Mouse (Mus musculus): ENCODE measurements around the gene St8sia6. TPM values are rescaled to one million over a fixed set of nuclear protein-coding genes. Genes with fewer than 3 reads are reported as not detected.
A peak's percentile ranks its signal among the peaks of the same experiment; 100 is the strongest.
"Not testable (repeated sequence)": the region's sequence is repeated elsewhere in the genome, so short reads cannot be mapped to it uniquely, and the experiment has no call there.

The St8sia6 gene
- total RNA-seq (2021) = 1 to 10 TPM in 1 of 2 experiments, under 1 TPM in 1; 0.99 to 2.0 TPM
- long read RNA-seq, experiment 1 = 0 reads
- long read RNA-seq, experiment 2, partial matches to known transcripts = 0 of 1 reads
- long read RNA-seq, experiment 2, other reads (novel, unspliced or antisense) = 1 of 1 reads

GRCm38 (mm10) chr2:13793969-13794363 is at the start of gene St8sia6:
Gene St8sia6, minus strand, starts transcription at chr2:13794064.
- DNase-seq (ENCODE audit: low spot score in 2 of 2) = no peak

GRCm38 (mm10) chr2:13836310-13836709 is 42.4 kb upstream of the St8sia6 start:
- no peak for DNase-seq (ENCODE audit: low spot score in 2 of 2)

DNA sequence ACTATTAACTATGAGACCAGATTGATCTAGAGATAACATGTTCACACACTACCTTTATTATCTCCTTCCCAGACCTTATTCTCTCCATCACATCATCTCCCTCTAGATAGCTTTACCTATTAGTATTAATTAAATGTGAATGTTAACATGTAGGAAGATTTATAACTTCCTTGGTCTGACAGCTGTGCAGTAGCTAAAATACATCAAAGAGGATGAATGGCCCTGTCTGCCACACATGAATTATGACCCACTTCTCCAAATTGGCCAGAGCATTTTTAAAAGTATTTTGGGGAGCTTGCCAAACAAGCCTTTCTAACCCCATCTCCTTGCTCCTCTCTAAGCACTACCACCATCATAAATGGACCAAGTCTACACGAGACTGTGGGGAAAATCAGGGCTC is 41.1 kb upstream of the St8sia6 start:
- no peak for DNase-seq (ENCODE audit: low spot score in 2 of 2)

DNA sequence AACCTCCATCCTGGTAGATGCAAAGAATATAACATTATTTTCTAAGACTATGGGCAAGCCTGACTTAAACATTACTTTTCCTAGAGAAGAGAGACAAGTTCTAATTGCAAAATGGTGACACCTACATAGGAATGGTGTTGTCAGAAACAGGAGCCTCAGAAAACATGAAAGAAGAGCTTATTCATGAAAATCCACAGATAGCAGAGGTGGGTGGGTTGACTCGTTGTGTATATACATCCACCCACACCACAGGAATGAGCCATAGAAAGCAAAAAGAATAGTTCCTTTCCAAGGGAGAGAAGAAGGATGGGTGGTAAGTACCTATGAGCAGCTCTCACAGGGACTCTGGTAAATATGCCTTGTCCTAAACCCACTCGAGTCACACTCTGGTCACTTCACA is 22.8 kb upstream of the St8sia6 start:
- DNase-seq (ENCODE audit: low spot score in 2 of 2) = no peak

- DNase-seq (ENCODE audit: low spot score in 2 of 2) = no peak
These were observed 14.7 kb upstream of the St8sia6 start for GRCm38 (mm10) chr2:13808593-13808992.

DNA sequence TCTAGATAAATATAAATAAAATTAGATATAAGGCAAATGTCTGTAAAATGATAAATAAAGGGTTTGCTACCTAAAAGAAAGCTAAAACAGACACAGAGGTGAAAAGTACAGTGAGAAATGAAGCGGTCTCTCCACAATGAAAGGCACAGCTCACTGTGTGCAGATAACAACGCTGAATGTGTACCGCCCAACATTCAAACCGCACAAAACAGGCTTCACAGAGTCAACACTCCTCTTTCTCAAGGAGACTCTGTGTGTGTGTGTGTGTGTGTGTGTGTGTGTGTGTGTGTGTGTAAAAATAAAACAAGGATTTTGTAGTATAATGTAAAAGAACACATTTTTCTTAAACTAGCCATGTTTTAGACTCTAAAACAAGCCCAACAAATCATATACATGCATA is 14.1 kb upstream of the St8sia6 start:
- no peak for DNase-seq (ENCODE audit: low spot score in 2 of 2)

GRCm38 (mm10) chr2:13806120-13806519 is 12.3 kb upstream of the St8sia6 start:
- DNase-seq (ENCODE audit: low spot score in 2 of 2) = no peak

- DNase-seq (ENCODE audit: low spot score in 2 of 2) = no peak
These were observed 6.8 kb upstream of the St8sia6 start for GRCm38 (mm10) chr2:13800639-13801038.

GRCm38 (mm10) chr2:13794446-13794845 is 582 bp upstream of the St8sia6 start:
- no peak for DNase-seq (ENCODE audit: low spot score in 2 of 2)

- peak; percentile 23 to 25 for DNase-seq (ENCODE audit: low spot score in 2 of 2)
These were observed 553 bp downstream of the St8sia6 start for GRCm38 (mm10) chr2:13793054-13793968.

DNA sequence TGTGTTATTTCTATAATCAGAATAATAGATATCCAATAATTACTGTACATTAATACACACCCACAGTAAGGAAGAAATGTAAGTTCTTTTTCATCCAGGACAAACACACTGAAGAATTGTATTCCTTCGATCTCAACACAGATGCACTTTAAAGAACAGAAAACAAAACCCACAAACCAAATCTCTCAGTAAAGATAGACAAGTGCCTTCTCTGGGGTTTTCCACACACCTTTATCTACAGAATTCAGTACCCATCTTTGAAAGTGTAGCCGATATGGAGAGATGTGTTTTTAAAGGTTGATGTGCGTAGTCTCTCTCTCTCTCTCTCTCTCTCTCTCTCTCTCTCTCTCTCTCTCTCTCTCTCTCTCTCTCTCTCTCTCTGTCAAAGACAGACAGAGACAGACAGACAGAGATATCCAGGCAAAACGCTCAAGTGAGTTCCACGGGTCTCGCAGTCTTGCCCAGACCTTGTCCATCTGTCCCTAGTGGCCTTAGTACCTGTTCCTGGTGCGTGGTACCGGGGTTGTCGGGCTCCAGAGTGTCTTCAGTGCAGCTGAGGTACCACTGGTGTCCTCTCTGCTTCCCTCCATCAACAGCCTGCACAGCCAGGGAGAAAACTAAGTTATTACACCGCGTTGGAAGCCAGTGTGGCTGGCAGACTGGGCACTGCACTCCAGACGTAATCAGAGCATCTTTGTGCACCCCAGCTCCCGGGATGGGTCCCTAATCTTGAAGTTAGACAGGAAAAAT is 1.4 kb downstream of the St8sia6 start:
- no peak for DNase-seq (ENCODE audit: low spot score in 2 of 2)

GRCm38 (mm10) chr2:13791598-13791997 is 2.3 kb downstream of the St8sia6 start:
- no peak for DNase-seq (ENCODE audit: low spot score in 2 of 2)

GRCm38 (mm10) chr2:13789365-13789764 is 4.5 kb downstream of the St8sia6 start:
- no peak for DNase-seq (ENCODE audit: low spot score in 2 of 2)

- DNase-seq (ENCODE audit: low spot score in 2 of 2) = no peak
These were observed 7.2 kb downstream of the St8sia6 start for GRCm38 (mm10) chr2:13786577-13787168.

GRCm38 (mm10) chr2:13785992-13786391 is 7.9 kb downstream of the St8sia6 start:
- DNase-seq (ENCODE audit: low spot score in 2 of 2) = not testable (repeated sequence)

- no peak for DNase-seq (ENCODE audit: low spot score in 2 of 2)
These were observed 8.6 kb downstream of the St8sia6 start for GRCm38 (mm10) chr2:13785247-13785646.

GRCm38 (mm10) chr2:13784448-13784847 is 9.4 kb downstream of the St8sia6 start:
- DNase-seq (ENCODE audit: low spot score in 2 of 2) = no peak

GRCm38 (mm10) chr2:13777032-13777431 is 16.8 kb downstream of the St8sia6 start:
- no peak for DNase-seq (ENCODE audit: low spot score in 2 of 2)

DNA sequence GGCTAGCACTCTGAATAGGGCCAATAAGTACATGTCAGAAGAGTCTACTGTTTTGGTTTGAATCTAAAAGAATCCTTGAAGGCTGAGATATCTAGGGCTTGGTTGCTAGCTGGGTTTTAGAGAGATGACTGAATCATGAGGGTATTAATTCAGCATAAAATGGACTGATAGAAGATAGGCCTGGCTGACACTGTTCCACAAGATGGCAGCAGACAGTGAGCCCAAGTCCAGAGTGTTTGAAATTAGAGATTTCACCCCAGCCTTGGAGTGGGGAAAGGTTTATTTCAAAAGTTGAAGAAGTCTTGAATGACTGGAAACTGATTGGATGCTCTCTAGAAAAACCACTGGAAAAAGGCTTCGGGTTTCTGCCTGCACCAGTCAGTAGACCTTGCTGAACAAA is 17.4 kb downstream of the St8sia6 start:
- DNase-seq (ENCODE audit: low spot score in 2 of 2) = no peak

DNA sequence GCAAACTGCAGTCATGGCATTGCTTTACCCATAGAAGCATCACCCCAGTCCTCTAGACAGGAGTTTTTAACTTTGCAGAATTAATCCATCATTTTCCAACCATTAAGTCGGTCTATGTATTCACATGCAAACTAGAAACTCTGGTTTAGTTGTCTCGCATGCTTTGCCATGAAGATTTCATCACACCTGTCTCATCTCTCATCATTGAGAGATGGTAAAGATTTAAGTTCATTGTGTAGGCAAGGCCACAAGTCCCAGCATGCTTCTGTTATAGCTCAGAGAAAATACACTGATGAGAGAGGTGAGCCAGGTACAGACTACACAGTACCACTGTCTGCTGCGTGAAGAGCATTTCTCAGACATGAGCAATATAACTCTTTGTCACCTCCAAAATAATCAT is 18.8 kb downstream of the St8sia6 start:
- no peak for DNase-seq (ENCODE audit: low spot score in 2 of 2)

DNA sequence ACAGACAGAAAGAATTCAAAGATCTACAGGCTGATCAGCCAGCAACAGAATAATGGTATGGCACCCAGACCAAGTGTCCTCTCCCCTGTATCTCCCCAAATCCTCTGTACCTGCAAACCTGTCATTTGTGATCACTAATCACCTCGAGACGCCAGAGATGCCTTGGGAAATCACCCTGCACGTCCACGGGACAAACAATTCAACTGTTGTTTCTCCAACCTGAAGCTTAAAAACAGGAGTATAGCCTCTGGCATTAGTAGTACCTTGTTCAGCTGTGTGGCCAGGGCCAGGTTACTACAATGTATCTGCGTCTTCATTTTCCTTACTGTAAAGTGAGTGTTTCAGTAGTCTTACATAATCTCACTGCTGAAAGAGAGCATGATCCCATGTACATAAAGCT is 25.3 kb downstream of the St8sia6 start:
- no peak for DNase-seq (ENCODE audit: low spot score in 2 of 2)

Data from adrenal gland, adult 18-20 months (tissue).